Comparison of ENCODE assay signal across 29 mouse cellular contexts in genomic region chr1:155422022-155422421, GRCm38 (mm10). TPM values are rescaled to one million over a fixed set of nuclear protein-coding genes. Genes with fewer than 3 reads are reported as not detected.
DNase-seq lines count a peak whose midpoint lies in the region; ATAC-seq and TF ChIP-seq lines count a peak whose summit lies in the region.
"Had no signal": no experiment of that assay in that cellular context is flagged by ENCODE, and none has a peak within 500 bp of the region (broad histone marks: within the 10 kb centered on the region; RNA-seq: fewer than 3 reads in every experiment).

No protein-coding gene starts in this region.

- H3K36me3 ChIP-seq in kidney, adult 2 months (ENCODE audit: control insufficient read depth, insufficient read depth, low read length), result no peaks in the 10 kb centered on the region
- no peaks in the 10 kb centered on the region for H3K36me3 ChIP-seq in kidney, embryonic 14.5 days (ENCODE audit: control insufficient read depth, insufficient read depth, low read length)
- H3K36me3 ChIP-seq: heart, embryonic 12.5 days; hindbrain, embryonic 13.5 days; limb, embryonic 10.5 days; limb, embryonic 15.5 days; liver, embryonic 15.5 days; lung, embryonic 15.5 days; neural tube, embryonic 12.5 days had no signal

- H3K27me3 ChIP-seq in kidney, adult 2 months (replicated peaks; ENCODE audit: control insufficient read depth, insufficient read depth, low read length), result no peaks in the 10 kb centered on the region
- H3K27me3 ChIP-seq in kidney, embryonic 14.5 days (ENCODE audit: control insufficient read depth, insufficient read depth, low read length), result no peaks in the 10 kb centered on the region
- H3K27me3 ChIP-seq: heart, embryonic 12.5 days; hindbrain, embryonic 13.5 days; limb, embryonic 15.5 days; liver, embryonic 15.5 days; lung, embryonic 15.5 days; neural tube, embryonic 12.5 days had no signal

- H3K4me1 ChIP-seq in kidney, adult 2 months (ENCODE audit: control insufficient read depth, insufficient read depth, low read length), result peaks cover 10% of the 10 kb centered on the region; the same call in 1 of the 2 replicates
- H3K4me1 ChIP-seq in kidney, embryonic 14.5 days (ENCODE audit: control insufficient read depth, insufficient read depth, low read length), result no peaks in the 10 kb centered on the region
- H3K4me1 ChIP-seq: limb, embryonic 15.5 days; lung, embryonic 15.5 days had no signal

- H3K27ac ChIP-seq in kidney, adult 2 months (ENCODE audit: insufficient read depth, low read depth, low read length), result peak overlapping the region; percentile 64; the same call in 1 of the 2 replicates
- H3K27ac ChIP-seq in kidney, embryonic 14.5 days (ENCODE audit: low read depth, low read length), result no peak overlapping the region
- H3K27ac ChIP-seq in left cerebral cortex, adult 2 months, result no peak overlapping the region
- H3K27ac ChIP-seq: gastrocnemius, adult 2 months; heart, adult 2 months; hindbrain, embryonic 13.5 days; limb, embryonic 10.5 days; limb, embryonic 15.5 days; liver, embryonic 15.5 days; lung, embryonic 15.5 days; neural tube, embryonic 12.5 days had no signal

- peak; percentile 91 for DNase-seq in kidney, adult 2 months
- DNase-seq in kidney, adult 9 months, result peak; percentile 89
- peak; percentile 72 to 84 for DNase-seq in kidney, postnatal 36 days
- DNase-seq in left cerebral cortex, adult 2 months (ENCODE audit: extremely low spot score in 1 of 2, low spot score in 2 of 2), result no peak
- no peak for DNase-seq in spleen, postnatal 10 days (ENCODE audit: low spot score in 2 of 2)
- DNase-seq in gastrocnemius, postnatal 14 days, result no peak
- DNase-seq: adrenal gland, postnatal 14 days; cerebellum, adult 18-20 months; cerebellum, postnatal 10 days; gastrocnemius, adult 2 months; heart, adult 2 months; heart, postnatal 4 days; lung, postnatal 36 days; right cerebral cortex, adult 18-20 months; thymus, adult 2 months; thymus, postnatal 36 days had no signal

- 46% methylated on average over 7 of the region's 7 CpGs for WGBS in kidney, adult 2 months
- 58% methylated on average over 7 of the region's 7 CpGs for WGBS in kidney, embryonic 14.5 days

- no peak for TF ChIP-seq CTCF in kidney, adult 2 months (conservative IDR thresholded peaks at IDR 0.05; ENCODE audit: insufficient read depth, insufficient read length, low read depth, low read length)
- TF ChIP-seq CTCF in left cerebral cortex, adult 2 months (IDR thresholded peaks at IDR 0.05), result no peak

- H3K9ac ChIP-seq in kidney, embryonic 14.5 days (ENCODE audit: low read depth, low read length), result no peak overlapping the region
- H3K9ac ChIP-seq: heart, embryonic 12.5 days; hindbrain, embryonic 13.5 days; limb, embryonic 15.5 days; liver, embryonic 15.5 days; lung, embryonic 15.5 days; neural tube, embryonic 12.5 days had no signal

- no peaks in the 10 kb centered on the region for H3K9me3 ChIP-seq in kidney, embryonic 14.5 days (ENCODE audit: control insufficient read depth, low read length)
- H3K9me3 ChIP-seq: heart, embryonic 12.5 days; hindbrain, embryonic 13.5 days; limb, embryonic 10.5 days; limb, embryonic 15.5 days; liver, embryonic 15.5 days; lung, embryonic 15.5 days; neural tube, embryonic 12.5 days had no signal

- intact Hi-C loops in left cerebral cortex, adult 2 months (cut with DNase I), result no loop called here
- intact Hi-C loops in gastrocnemius, postnatal 14 days (cut with DNase I; ENCODE audit: low total_unique reads), result no loop called here

- H3K4me3 ChIP-seq in kidney, adult 2 months (ENCODE audit: insufficient read depth, low read depth, low read length), result no peak overlapping the region
- no peak overlapping the region for H3K4me3 ChIP-seq in kidney, embryonic 14.5 days (ENCODE audit: low read length)
- no peak overlapping the region for H3K4me3 ChIP-seq in left cerebral cortex, adult 2 months
- H3K4me3 ChIP-seq: erythroblast, embryonic 14.5 days; gastrocnemius, adult 2 months; heart, adult 2 months; heart, embryonic 12.5 days; hindbrain, embryonic 13.5 days; limb, embryonic 10.5 days; limb, embryonic 15.5 days; liver, embryonic 15.5 days; lung, embryonic 15.5 days; myocyte; neural tube, embryonic 12.5 days had no signal

- no peak overlapping the region for H3K4me2 ChIP-seq in kidney, embryonic 14.5 days (replicated peaks; ENCODE audit: low read depth, low read length)
- H3K4me2 ChIP-seq: heart, embryonic 12.5 days; hindbrain, embryonic 13.5 days; limb, embryonic 15.5 days; liver, embryonic 15.5 days; lung, embryonic 15.5 days; midbrain, embryonic 11.5 days; neural tube, embryonic 12.5 days had no signal

- ATAC-seq in kidney, embryonic 14.5 days (ENCODE audit: low FRiP score, low TSS enrichment), result no peak
- ATAC-seq: forebrain, embryonic 16.5 days; Patski had no signal

- TF ChIP-seq POLR2A in kidney, adult 2 months (IDR thresholded peaks at IDR 0.05; ENCODE audit: low read depth, low read length), result no peak

RNA-seq across cellular contexts. Expression of gene Xpr1, which starts 4.8 kb away (rescaled TPM):
- 18.2 and 21.8 TPM in 2 replicates for polyA plus RNA-seq in kidney, adult 2 months (2012; rRNA removed)
- polyA plus RNA-seq in kidney, embryonic 14.5 days (2014; fragmentation: Nextera tagmentation; extraction: Ambion mirVana), result 10.4 and 12.6 TPM in 2 replicates
- total RNA-seq in left cerebral cortex, adult 2 months (2021), result 10 to 100 TPM; 86.1 to 89.4 TPM
- total RNA-seq in gastrocnemius, postnatal 14 days (2021), result 10 to 100 TPM; 28.4 to 30.8 TPM

Comparison
In these comparisons a context has a peak if more than half of its experiments do, and no peak if none do; other contexts are left out.
1. DNase-seq: peak in kidney, adult 2 months (single experiment), kidney, adult 9 months (single experiment) and kidney, postnatal 36 days (2 of 2); none in left cerebral cortex, adult 2 months (0 of 2), spleen, postnatal 10 days (0 of 2) and gastrocnemius, postnatal 14 days (single experiment).